In genomic region chr3:54244729-54245465, GRCm38 (mm10) we compare ENCODE assay signal across 20 mouse cellular contexts.
"Had no signal": no experiment of that assay in that cellular context is flagged by ENCODE, and none has a peak within 500 bp of the region (broad histone marks: within the 10 kb centered on the region; RNA-seq: fewer than 3 reads in every experiment).

No protein-coding gene starts in this region.

- H3K9me3 ChIP-seq: lung, embryonic 15.5 days; midbrain, embryonic 10.5 days; midbrain, embryonic 12.5 days; neural tube, embryonic 13.5 days; neural tube, embryonic 15.5 days had no signal

- H3K9ac ChIP-seq: lung, embryonic 15.5 days; midbrain, embryonic 12.5 days; neural tube, embryonic 13.5 days; neural tube, embryonic 15.5 days had no signal

- H3K36me3 ChIP-seq: lung, embryonic 15.5 days; midbrain, embryonic 10.5 days; midbrain, embryonic 12.5 days; neural tube, embryonic 13.5 days; neural tube, embryonic 15.5 days had no signal

- H3K4me3 ChIP-seq: lung, embryonic 15.5 days; midbrain, embryonic 10.5 days; midbrain, embryonic 12.5 days; myocyte; neural tube, embryonic 13.5 days; neural tube, embryonic 15.5 days had no signal

- H3K27ac ChIP-seq: lung, embryonic 15.5 days; midbrain, embryonic 10.5 days; midbrain, embryonic 12.5 days; neural tube, embryonic 13.5 days; neural tube, embryonic 15.5 days had no signal

- ATAC-seq: lung, postnatal 0 days; midbrain, embryonic 16.5 days had no signal

- DNase-seq: lung, adult 2 months; lung, postnatal 14 days; lung, postnatal 4 days; midbrain, embryonic 14.5 days; retina, postnatal 1 day; right cerebral cortex, adult 18-20 months; right cerebral cortex, postnatal 25 days; right cerebral cortex, postnatal 4 days; spleen, adult 18-20 months; thymus, adult 18-20 months; thymus, postnatal 14 days; thymus, postnatal 36 days had no signal

- H3K4me1 ChIP-seq: lung, embryonic 15.5 days; midbrain, embryonic 10.5 days; midbrain, embryonic 12.5 days; neural tube, embryonic 13.5 days; neural tube, embryonic 15.5 days had no signal

- H3K4me2 ChIP-seq: lung, embryonic 15.5 days; midbrain, embryonic 12.5 days; neural tube, embryonic 13.5 days; neural tube, embryonic 15.5 days had no signal

- H3K27me3 ChIP-seq: lung, embryonic 15.5 days; midbrain, embryonic 12.5 days; neural tube, embryonic 13.5 days; neural tube, embryonic 15.5 days had no signal
